Mouse (Mus musculus) megakaryocyte, adult 5-6 weeks (primary cell): Measurements from ENCODE around the gene Unc45b. TPM values are rescaled to one million over a fixed set of nuclear protein-coding genes. Genes with fewer than 3 reads are reported as not detected.
"Not testable (repeated sequence)": the region's sequence is repeated elsewhere in the genome, so short reads cannot be mapped to it uniquely, and the experiment has no call there.

Source experiments
- ATAC-seq: 2 replicates; pipeline ENCODE4 v1.8.0; 2016; ENCODE audit warnings: mild to moderate bottlenecking, inconsistent platforms; ENCODE audit not compliant: poor library complexity, severe bottlenecking
- total RNA-seq, 2 experiments: library from RNA; stranded (forward) in 1 of 2; stranded (reverse) in 1 of 2; fragments of 153-499, 151-499 nt in 1 of 2; fragments of 221-1000, 200-1000 nt in 1 of 2; gene quantifications; 2 replicates each; pipeline versions ENCODE4 v1.2.3 to v1.2.4; 2015 to 2017

The Unc45b gene
- total RNA-seq, 2 experiments from 2014 or later = not detected

- no peak for ATAC-seq
Observed at GRCm38 (mm10) chr11:82943336-82943735, 33.0 kb downstream of the Unc45b start.

GRCm38 (mm10) chr11:82945636-82946035, 35.3 kb downstream of the Unc45b start:
- no peak for ATAC-seq

GRCm38 (mm10) chr11:82947457-82947856, 37.1 kb downstream of the Unc45b start:
- no peak for ATAC-seq

GRCm38 (mm10) chr11:82949036-82949435, 38.7 kb downstream of the Unc45b start:
- ATAC-seq = no peak

- ATAC-seq = no peak
Observed at GRCm38 (mm10) chr11:82950736-82951481, 40.6 kb downstream of the Unc45b start, which contains the start of gene Slfn5. TSS of gene Slfn5 (plus strand) at chr11:82951349.

GRCm38 (mm10) chr11:82951865-82952611, 41.7 kb downstream of the Unc45b start:
- peak; percentile 57 for ATAC-seq

GRCm38 (mm10) chr11:82952612-82953542, 42.5 kb downstream of the Unc45b start:
- peak; percentile 94 for ATAC-seq

GRCm38 (mm10) chr11:82954631-82955030, 44.3 kb downstream of the Unc45b start:
- ATAC-seq = no peak

GRCm38 (mm10) chr11:82956925-82957324, 46.6 kb downstream of the Unc45b start:
- ATAC-seq = no peak

GRCm38 (mm10) chr11:82959613-82960012, 49.3 kb downstream of the Unc45b start:
- ATAC-seq = peak; percentile 56; the same call in 1 of the 2 replicates

- ATAC-seq = no peak
Observed at GRCm38 (mm10) chr11:82961743-82962142, 51.4 kb downstream of the Unc45b start.

- ATAC-seq = no peak
Observed at GRCm38 (mm10) chr11:82962215-82962614, 51.9 kb downstream of the Unc45b start.

- ATAC-seq = peak; percentile 56; the same call in 1 of the 2 replicates
Observed at GRCm38 (mm10) chr11:82970712-82971589, 60.6 kb downstream of the Unc45b start.

GRCm38 (mm10) chr11:82971590-82971974, 61.2 kb downstream of the Unc45b start:
- ATAC-seq = no peak

- no peak for ATAC-seq
Observed at GRCm38 (mm10) chr11:82973916-82974315, 63.6 kb downstream of the Unc45b start.

- not testable (repeated sequence) for ATAC-seq
Observed at GRCm38 (mm10) chr11:82982409-82982808, 72.1 kb downstream of the Unc45b start.

- no peak for ATAC-seq
Observed at GRCm38 (mm10) chr11:82983193-82983592, 72.8 kb downstream of the Unc45b start.

- no peak for ATAC-seq
Observed at GRCm38 (mm10) chr11:82987621-82988020, 77.3 kb downstream of the Unc45b start.

GRCm38 (mm10) chr11:82989357-82989756, 79.0 kb downstream of the Unc45b start:
- no peak for ATAC-seq
